Mouse (Mus musculus): ENCODE data around the gene Stam2. TPM values are rescaled to one million over a fixed set of nuclear protein-coding genes. Genes with fewer than 3 reads are reported as not detected.

Gene Stam2
- polyA plus RNA-seq, 1 experiment from 2014 or later = 39.4 TPM

DNA sequence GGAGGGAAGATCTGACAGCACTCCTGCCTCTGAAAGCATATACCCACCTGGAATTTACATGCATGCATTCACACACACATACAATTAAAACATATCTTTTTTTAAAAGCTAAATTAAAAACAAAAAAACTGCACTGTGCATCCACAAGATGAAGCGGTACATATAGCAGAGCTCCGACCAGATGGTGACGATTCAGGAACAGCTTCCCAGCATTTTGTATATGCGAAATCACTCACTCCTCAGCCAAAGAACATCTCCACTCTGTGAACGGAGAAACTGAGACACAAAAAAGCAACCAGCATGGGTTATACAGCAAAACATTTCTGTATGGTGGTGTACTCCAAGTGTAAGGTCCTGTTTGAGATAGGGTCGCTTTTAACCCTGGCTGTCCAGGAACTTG is 11.2 kb downstream of the Stam2 start:
- ATAC-seq = no peak
- no peak for DNase-seq (ENCODE audit: low read depth, low spot score)
- ChIA-PET CTCF (interaction anchor here (2.1 kb wide), 1 partner anchor 9 kb away, joined by 6 read pairs; no protein-coding TSS in a partner anchor), POLR2A (no interaction called here)
- no peaks in the 10 kb centered on the region for H3K27me3 ChIP-seq
- in situ Hi-C loops (cut with MboI; ENCODE audit: low pct_unique_long_range_greater_than_20kb) = no loop called here
- no peak for TF ChIP-seq CTCF (IDR thresholded peaks at IDR 0.05)

- ATAC-seq (no peak), DNase-seq (ENCODE audit: low read depth, low spot score) (no peak)
- POLR2A ChIA-PET = no interaction called here
- H3K27me3 ChIP-seq = no peaks in the 10 kb centered on the region
- CTCF ChIA-PET = interaction anchor here (1.7 kb wide), 1 partner anchor 10 kb away, joined by 6 read pairs; no protein-coding TSS in a partner anchor
- in situ Hi-C loops (cut with MboI; ENCODE audit: low pct_unique_long_range_greater_than_20kb) = no loop called here
- TF ChIP-seq CTCF (IDR thresholded peaks at IDR 0.05) = no peak
Observed at GRCm38 (mm10) chr2:52720231-52721025, 21.7 kb downstream of the Stam2 start.

- H3K27me3 ChIP-seq = no peaks in the 10 kb centered on the region
- POLR2A ChIA-PET = no interaction called here
- ATAC-seq (no peak), DNase-seq (ENCODE audit: low read depth, low spot score) (no peak)
- CTCF ChIA-PET = no interaction called here
- TF ChIP-seq CTCF (IDR thresholded peaks at IDR 0.05) = no peak
- in situ Hi-C loops (cut with MboI; ENCODE audit: low pct_unique_long_range_greater_than_20kb) = no loop called here
Observed at GRCm38 (mm10) chr2:52717076-52717475, 25.0 kb downstream of the Stam2 start.

DNA sequence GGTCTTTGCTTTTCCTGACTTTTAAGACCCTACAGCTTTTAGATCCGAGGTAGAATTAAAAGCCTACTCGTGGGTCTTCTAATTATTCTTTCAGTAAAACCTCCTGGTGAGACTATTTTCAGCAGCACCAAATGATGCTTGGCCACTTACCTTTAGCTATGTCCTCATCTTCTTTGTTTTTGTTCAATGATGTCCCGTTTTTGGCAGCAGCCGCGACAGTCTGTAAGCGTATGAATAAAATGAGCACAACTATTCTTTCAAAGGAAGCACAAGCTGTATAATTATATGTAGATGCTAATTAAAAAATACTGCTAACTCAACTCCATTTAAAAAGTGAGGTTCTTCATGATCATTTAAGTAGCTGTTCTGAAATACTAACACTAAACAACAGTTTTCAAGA is 26.5 kb downstream of the Stam2 start:
- H3K27me3 ChIP-seq = no peaks in the 10 kb centered on the region
- DNase-seq (ENCODE audit: low read depth, low spot score) = no peak
- ChIA-PET CTCF (interaction anchor here (1.5 to 1.9 kb wide), 2 partner anchors 10 to 30 kb away, joined by 4 to 5 read pairs; no protein-coding TSS in a partner anchor), POLR2A (interaction anchor here (1.1 kb wide), 1 partner anchor 39 kb away, joined by 3 read pairs; the partner anchor contains the start of gene Cacnb4)
- in situ Hi-C loops (cut with MboI; ENCODE audit: low pct_unique_long_range_greater_than_20kb) = no loop called here
- TF ChIP-seq CTCF (IDR thresholded peaks at IDR 0.05) = no peak
- no peak for ATAC-seq

DNA sequence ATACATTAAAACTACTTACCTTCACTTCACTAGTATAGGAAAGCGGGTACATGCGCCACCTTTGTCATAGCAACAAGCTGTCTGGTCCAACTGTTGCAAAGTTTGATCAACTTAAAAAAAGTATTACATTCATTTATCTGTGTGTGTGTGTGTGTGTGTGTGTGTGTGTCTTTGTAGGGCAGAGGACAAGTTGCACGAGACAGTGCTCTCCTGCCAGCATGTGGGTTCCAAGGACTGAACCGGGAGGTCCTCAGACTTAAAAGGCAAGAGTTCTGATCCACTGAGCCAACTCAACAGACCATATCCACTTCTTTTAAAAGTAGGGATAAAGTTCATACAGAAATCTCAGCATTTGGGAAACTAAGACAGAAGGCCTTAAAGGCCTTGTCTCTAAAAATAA is 28.0 kb downstream of the Stam2 start:
- no peak for ATAC-seq
- no peak for TF ChIP-seq CTCF (IDR thresholded peaks at IDR 0.05)
- POLR2A ChIA-PET = interaction anchor here (1.1 kb wide), 2 partner anchors 9 to 38 kb away, joined by 3 read pairs; partner anchors contain the start of gene Cacnb4
- no peak for DNase-seq (ENCODE audit: low read depth, low spot score)
- CTCF ChIA-PET = interaction anchor here (0.9 to 1.5 kb wide), 2 partner anchors 19 to 28 kb away, joined by 3 to 4 read pairs; no protein-coding TSS in a partner anchor
- no peaks in the 10 kb centered on the region for H3K27me3 ChIP-seq
- in situ Hi-C loops (cut with MboI; ENCODE audit: low pct_unique_long_range_greater_than_20kb) = no loop called here

- ATAC-seq (no peak), DNase-seq (ENCODE audit: low read depth, low spot score) (no peak)
- H3K27me3 ChIP-seq = no peaks in the 10 kb centered on the region
- POLR2A ChIA-PET = no interaction called here
- in situ Hi-C loops (cut with MboI; ENCODE audit: low pct_unique_long_range_greater_than_20kb) = no loop called here
- TF ChIP-seq CTCF (IDR thresholded peaks at IDR 0.05) = no peak
- CTCF ChIA-PET = no interaction called here
Observed at GRCm38 (mm10) chr2:52710804-52711203, 31.3 kb downstream of the Stam2 start.

DNA sequence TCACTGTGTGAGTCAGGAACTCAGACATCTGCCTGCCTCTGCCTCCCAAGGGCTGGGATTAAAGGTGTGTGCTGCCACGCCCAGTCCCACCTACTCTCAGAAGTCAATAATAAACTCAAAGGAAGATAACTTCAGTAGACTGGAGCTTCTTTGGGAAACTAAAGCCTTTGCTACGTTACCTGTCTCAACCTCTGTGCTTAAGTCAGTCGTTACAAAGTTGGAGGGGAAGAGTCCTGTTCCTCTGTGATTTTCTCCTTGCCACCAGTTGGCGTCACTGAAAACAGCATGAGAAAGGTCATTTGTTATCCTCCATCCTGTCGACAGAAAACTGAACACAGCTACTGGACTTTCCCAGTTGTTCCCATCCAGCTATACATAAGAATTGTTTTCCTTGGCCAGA is 32.7 kb downstream of the Stam2 start:
- CTCF ChIA-PET = interaction anchor here (0.9 kb wide), 1 partner anchor 18 kb away, joined by 3 read pairs; no protein-coding TSS in a partner anchor
- ATAC-seq (no peak), DNase-seq (ENCODE audit: low read depth, low spot score) (no peak)
- no peaks in the 10 kb centered on the region for H3K27me3 ChIP-seq
- no peak for TF ChIP-seq CTCF (IDR thresholded peaks at IDR 0.05)
- POLR2A ChIA-PET = no interaction called here
- in situ Hi-C loops (cut with MboI; ENCODE audit: low pct_unique_long_range_greater_than_20kb) = no loop called here

- in situ Hi-C loops (cut with MboI; ENCODE audit: low pct_unique_long_range_greater_than_20kb) = no loop called here
- TF ChIP-seq CTCF (IDR thresholded peaks at IDR 0.05) = no peak
Observed at GRCm38 (mm10) chr2:52701368-52702036, 40.6 kb downstream of the Stam2 start.

GRCm38 (mm10) chr2:52700352-52700751 is 41.7 kb downstream of the Stam2 start:
- ChIA-PET CTCF (no interaction called here), POLR2A (no interaction called here)
- H3K27me3 ChIP-seq = no peaks in the 10 kb centered on the region
- in situ Hi-C loops (cut with MboI; ENCODE audit: low pct_unique_long_range_greater_than_20kb) = no loop called here
- ATAC-seq = no peak
- no peak for DNase-seq (ENCODE audit: low read depth, low spot score)
- TF ChIP-seq CTCF (IDR thresholded peaks at IDR 0.05) = no peak

More at GRCm38 (mm10) chr2:52701368-52702036, 40.6 kb downstream of the Stam2 start:
- no peak for ATAC-seq
- DNase-seq (ENCODE audit: low read depth, low spot score) = no peak
- H3K27me3 ChIP-seq = no peaks in the 10 kb centered on the region
- CTCF ChIA-PET = no interaction called here
- POLR2A ChIA-PET = no interaction called here

DNA sequence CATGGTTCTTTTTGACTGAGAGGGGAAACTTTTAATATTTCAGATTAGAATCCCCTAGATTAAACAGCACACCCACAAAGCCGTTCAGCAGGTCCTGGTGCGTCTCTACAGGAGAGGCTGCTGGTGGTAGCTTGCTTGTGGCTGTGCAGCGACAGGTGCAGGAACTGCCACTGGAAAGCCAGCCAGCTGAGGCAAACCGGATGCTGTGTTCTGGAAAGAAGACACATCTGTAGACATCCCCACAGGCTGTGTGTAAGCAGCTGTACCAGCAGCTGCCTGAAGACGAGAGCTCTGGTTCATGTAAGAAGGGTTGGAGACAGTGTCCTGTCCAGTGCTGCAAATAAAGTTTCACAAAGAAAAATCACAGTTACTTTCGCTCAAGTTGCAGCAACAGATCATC is 47.5 kb downstream of the Stam2 start:
- TF ChIP-seq CTCF (IDR thresholded peaks at IDR 0.05) = no peak
- DNase-seq (ENCODE audit: low read depth, low spot score) = no peak
- H3K27me3 ChIP-seq = no peaks in the 10 kb centered on the region
- ATAC-seq = no peak
- in situ Hi-C loops (cut with MboI; ENCODE audit: low pct_unique_long_range_greater_than_20kb) = no loop called here
- CTCF ChIA-PET = interaction anchor here (0.9 to 1.2 kb wide), 2 partner anchors 20 to 91 kb away, joined by 3 to 4 read pairs; no protein-coding TSS in a partner anchor
- POLR2A ChIA-PET = interaction anchor here (1.0 kb wide), 1 partner anchor 9 kb away, joined by 4 read pairs; no protein-coding TSS in a partner anchor

GRCm38 (mm10) chr2:52691745-52692144 is 50.3 kb downstream of the Stam2 start:
- no peak for DNase-seq (ENCODE audit: low read depth, low spot score)
- in situ Hi-C loops (cut with MboI; ENCODE audit: low pct_unique_long_range_greater_than_20kb) = no loop called here
- CTCF ChIA-PET = interaction anchor here (0.6 to 2.6 kb wide), 3 partner anchors 11 to 59 kb away, joined by 3 to 13 read pairs (median 3); no protein-coding TSS in a partner anchor
- POLR2A ChIA-PET = interaction anchor here (0.6 kb wide), 1 partner anchor 8 kb away, joined by 6 read pairs; no protein-coding TSS in a partner anchor
- peak; percentile 55 for TF ChIP-seq CTCF (IDR thresholded peaks at IDR 0.05)
- no peak for ATAC-seq
- H3K27me3 ChIP-seq = no peaks in the 10 kb centered on the region
